Mouse (Mus musculus) kidney, adult 10 weeks (tissue): ENCODE data around the gene Faap24. TPM values are rescaled to one million over a fixed set of nuclear protein-coding genes. Genes with fewer than 3 reads are reported as not detected.

ENCODE experiments used
- polyA plus RNA-seq: library from polyadenylated mRNA; stranded (reverse); fragments of 350-450 nt; fragmentation: Illumina TruSeq; extraction: RNeasy Lipid Tissue Mini Kit (QIAGEN cat#74804); gene quantifications from one replicate; pipeline ENCODE4 v1.2.3, GENCODE M21; 2014; ENCODE audit warnings: low read depth, low replicate concordance

Gene Faap24
- polyA plus RNA-seq, result 4.4 TPM

DNA sequence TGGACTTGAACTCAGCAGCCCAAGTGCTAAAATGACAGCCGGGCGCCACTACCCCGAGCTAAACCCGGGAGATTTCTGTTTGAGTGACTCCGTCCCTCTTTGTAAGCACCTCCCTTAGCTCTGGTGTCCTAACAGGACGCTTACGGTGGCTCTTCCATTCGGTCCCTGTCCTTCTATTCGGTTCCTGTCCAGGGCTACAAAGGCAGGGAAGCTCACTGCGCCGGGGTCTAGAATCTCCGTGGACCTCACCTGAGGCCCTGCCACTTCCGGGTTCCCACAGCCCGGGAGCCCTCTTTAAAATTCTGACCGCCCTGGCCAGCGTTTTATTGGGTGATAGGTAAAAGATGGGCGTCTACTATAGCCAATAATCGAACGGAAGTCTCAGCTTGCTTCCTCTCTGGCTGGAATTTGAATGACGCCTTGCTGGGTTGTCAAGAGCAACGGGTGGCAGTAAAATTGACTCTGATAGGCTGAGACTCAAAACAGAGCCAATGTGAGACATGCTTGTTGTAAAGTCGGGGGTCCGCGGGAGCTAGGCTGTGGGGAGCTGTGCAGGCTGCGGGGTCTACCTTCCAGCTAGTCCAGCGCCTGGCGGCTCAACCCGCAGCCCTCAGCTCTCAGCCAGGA lies at the start of gene Faap24, which contains the start of gene Cep89:
Faap24 (minus strand) TSS at position 295 of the 627 bp plus-strand sequence.
Cep89 (plus strand) TSS at position 494 of the 627 bp plus-strand sequence.

Other genes with a start within 250 kb of the Faap24 start
- not detected for gene Slc7a10, start 210.5 kb downstream of the Faap24 start, polyA plus RNA-seq
- gene Lrp3, start 181.3 kb downstream of the Faap24 start, polyA plus RNA-seq, result 0.36 TPM
- 5.5 TPM for gene Gpatch1, start 78.4 kb downstream of the Faap24 start, polyA plus RNA-seq
- gene Rhpn2, start 62.7 kb downstream of the Faap24 start, polyA plus RNA-seq, result 15.9 TPM
- gene Cep89, start 199 bp upstream of the Faap24 start, polyA plus RNA-seq, result 32.3 TPM
- gene Slc7a9, start 52.0 kb upstream of the Faap24 start, polyA plus RNA-seq, result 62.5 TPM
- 0.73 TPM for gene Tdrd12, start 140.9 kb upstream of the Faap24 start, polyA plus RNA-seq
- gene Nudt19, start 159.5 kb upstream of the Faap24 start, polyA plus RNA-seq, result 1,575 TPM
- 0.57 TPM for gene Rgs9bp, start 188.7 kb upstream of the Faap24 start, polyA plus RNA-seq
- gene Ankrd27, start 189.4 kb upstream of the Faap24 start, polyA plus RNA-seq, result 8.1 TPM